Mouse (Mus musculus) embryonic facial prominence, embryonic 13.5 days (tissue): ENCODE results near the gene Fam229b. TPM values are rescaled to one million over a fixed set of nuclear protein-coding genes. Genes with fewer than 3 reads are reported as not detected.

ENCODE experiments used
- ATAC-seq: fragments of 200-750 bp; cut with Nextera tagmentation; 2 replicates; pipeline ENCODE4 v1.8.0; 2017; ENCODE audit warnings: low read depth; ENCODE audit not compliant: insufficient number of reproducible peaks, insufficient read depth, low FRiP score, low TSS enrichment
- H3K27ac ChIP-seq: fragments of 300-500 bp; sonication (generic); 2 replicates; pipeline ENCODE4 v1.5.1; 2015; ENCODE audit warnings: moderate library complexity, mild to moderate bottlenecking, inconsistent platforms
- H3K27me3 ChIP-seq: fragments of 300-500 bp; sonication (generic); 2 replicates; pipeline ENCODE4 v1.6.1; 2015; ENCODE audit warnings: mild to moderate bottlenecking, inconsistent platforms
- H3K36me3 ChIP-seq: fragments of 300-500 bp; sonication (generic); 2 replicates; pipeline ENCODE4 v1.6.1; 2015; ENCODE audit warnings: mild to moderate bottlenecking, inconsistent platforms
- H3K4me1 ChIP-seq: fragments of 300-500 bp; sonication (generic); 2 replicates; pipeline ENCODE4 v1.6.1; 2015; ENCODE audit warnings: inconsistent platforms
- H3K4me2 ChIP-seq: fragments of 300-500 bp; sonication (generic); 2 replicates; pipeline ENCODE4 v1.6.1; 2015; ENCODE audit warnings: moderate library complexity, mild to moderate bottlenecking, inconsistent platforms
- H3K4me3 ChIP-seq: fragments of 300-500 bp; sonication (generic); 2 replicates; pipeline ENCODE4 v1.5.1; 2015; ENCODE audit warnings: mild to moderate bottlenecking, inconsistent platforms
- H3K9ac ChIP-seq: fragments of 300-500 bp; sonication (generic); 2 replicates; pipeline ENCODE4 v1.6.1; 2015; ENCODE audit warnings: mild to moderate bottlenecking, inconsistent platforms
- H3K9me3 ChIP-seq: fragments of 300-500 bp; sonication (generic); 2 replicates; pipeline ENCODE4 v1.6.1; 2016; ENCODE audit warnings: inconsistent platforms
- WGBS: fragments of 180-500 bp; shearing (Covaris S2); methylation state at CpG from one replicate; pipeline ENCODE4 v1.1.7; 2015; ENCODE audit warnings: mixed read lengths; 5-methylcytosine and 5-hydroxymethylcytosine counted together
- polyA plus RNA-seq: library from polyadenylated mRNA; unstranded; fragments of >200 nt; fragmentation: Nextera tagmentation; extraction: Ambion mirVana; gene quantifications from 2 replicates; pipeline ENCODE4 v1.2.1, GENCODE M21; 2015

Gene Fam229b
- polyA plus RNA-seq: 15.1 and 18.7 TPM in 2 replicates

GRCm38 (mm10) chr10:39133462-39134310 is at the start of gene Fam229b, which contains the start of gene Tube1:
TSS of gene Fam229b (minus strand) at chr10:39133914.
TSS of gene Tube1 (plus strand) at chr10:39133976.
- Histone ChIP-seq H3K36me3 (peaks cover 16% of the 10 kb centered on the region), H3K4me3 (peak within 1 kb of the TSS; percentile 78), H3K4me1 (peaks cover 19% of the 10 kb centered on the region), H3K4me2 (peak within 1 kb of the TSS; percentile 82), H3K9me3 (no peaks in the 10 kb centered on the region), H3K27me3 (no peaks in the 10 kb centered on the region), H3K9ac (peak within 1 kb of the TSS; percentile 84), H3K27ac (peak within 1 kb of the TSS; percentile 23; the same call in 1 of the 2 replicates)
- WGBS: 4% methylated on average over 47 of the region's 47 CpGs
- ATAC-seq: peak; percentile 78

GRCm38 (mm10) chr10:39176981-39177380 is 43.3 kb upstream of the Fam229b start:
- peaks cover 26% of the 10 kb centered on the region for H3K4me1 ChIP-seq

GRCm38 (mm10) chr10:39173077-39173476 is 39.4 kb upstream of the Fam229b start:
- no peak for ATAC-seq
- Histone ChIP-seq H3K4me3 (peak overlapping the region; percentile 7; the same call in 1 of the 2 replicates), H3K9ac (0 out of 2 replicates have a peak overlapping the region, but pooled peaks have one; percentile 27), H3K9me3 (no peaks in the 10 kb centered on the region), H3K36me3 (no peaks in the 10 kb centered on the region), H3K27me3 (no peaks in the 10 kb centered on the region), H3K27ac (peak overlapping the region; percentile 56; the same call in 1 of the 2 replicates), H3K4me2 (peak overlapping the region; percentile 63), H3K4me1 (peaks cover 46% of the 10 kb centered on the region)
- WGBS: 25% methylated on average over 13 of the region's 13 CpGs

More at GRCm38 (mm10) chr10:39176981-39177380, 43.3 kb upstream of the Fam229b start:
- ATAC-seq: no peak
- Histone ChIP-seq H3K9ac (no peak overlapping the region), H3K9me3 (no peaks in the 10 kb centered on the region), H3K27me3 (no peaks in the 10 kb centered on the region), H3K36me3 (no peaks in the 10 kb centered on the region), H3K27ac (no peak overlapping the region), H3K4me2 (no peak overlapping the region), H3K4me3 (no peak overlapping the region)
- WGBS: 75% methylated on average over 5 of the region's 5 CpGs

GRCm38 (mm10) chr10:39172540-39172931 is 38.8 kb upstream of the Fam229b start:
- Histone ChIP-seq H3K4me3 (no peak overlapping the region), H3K27me3 (no peaks in the 10 kb centered on the region), H3K27ac (peak overlapping the region; percentile 80), H3K4me2 (peak overlapping the region; percentile 63), H3K36me3 (no peaks in the 10 kb centered on the region), H3K4me1 (peaks cover 46% of the 10 kb centered on the region), H3K9me3 (no peaks in the 10 kb centered on the region), H3K9ac (no peak overlapping the region)
- ATAC-seq: no peak
- 72% methylated on average over 6 of the region's 6 CpGs for WGBS

GRCm38 (mm10) chr10:39171603-39172539 is 38.2 kb upstream of the Fam229b start:
- 14% methylated on average over 26 of the region's 26 CpGs for WGBS
- H3K27ac ChIP-seq: peak overlapping the region; percentile 80
- H3K4me1 ChIP-seq: peaks cover 46% of the 10 kb centered on the region
- peak overlapping the region; percentile 44; the same call in 1 of the 2 replicates for H3K9ac ChIP-seq
- no peaks in the 10 kb centered on the region for H3K36me3 ChIP-seq
- no peaks in the 10 kb centered on the region for H3K9me3 ChIP-seq
- H3K27me3 ChIP-seq: no peaks in the 10 kb centered on the region
- peak overlapping the region; percentile 63 for H3K4me2 ChIP-seq
- H3K4me3 ChIP-seq: peak overlapping the region; percentile 42
- peak; percentile 52 for ATAC-seq

- Histone ChIP-seq H3K27ac (peak overlapping the region; percentile 80), H3K4me1 (peaks cover 52% of the 10 kb centered on the region), H3K4me2 (peak overlapping the region; percentile 63), H3K9ac (peak overlapping the region; percentile 44; the same call in 1 of the 2 replicates), H3K27me3 (no peaks in the 10 kb centered on the region), H3K9me3 (no peaks in the 10 kb centered on the region), H3K4me3 (peak overlapping the region; percentile 42), H3K36me3 (no peaks in the 10 kb centered on the region)
- ATAC-seq: peak; percentile 84
- under 1% methylated on average over 19 of the region's 19 CpGs for WGBS
These were observed 37.4 kb upstream of the Fam229b start for GRCm38 (mm10) chr10:39171134-39171533.

GRCm38 (mm10) chr10:39170706-39171105 is 37.0 kb upstream of the Fam229b start:
- peaks cover 54% of the 10 kb centered on the region for H3K4me1 ChIP-seq
- H3K36me3 ChIP-seq: no peaks in the 10 kb centered on the region
- H3K4me2 ChIP-seq: peak overlapping the region; percentile 63
- no peak overlapping the region for H3K27ac ChIP-seq
- H3K9me3 ChIP-seq: no peaks in the 10 kb centered on the region
- H3K9ac ChIP-seq: no peak overlapping the region
- WGBS: 6% methylated on average over 6 of the region's 6 CpGs
- H3K27me3 ChIP-seq: no peaks in the 10 kb centered on the region
- peak overlapping the region; percentile 42; the same call in 1 of the 2 replicates for H3K4me3 ChIP-seq
- ATAC-seq: no peak

GRCm38 (mm10) chr10:39170181-39170580 is 36.5 kb upstream of the Fam229b start:
- no peaks in the 10 kb centered on the region for H3K9me3 ChIP-seq
- ATAC-seq: no peak
- no peaks in the 10 kb centered on the region for H3K27me3 ChIP-seq
- H3K9ac ChIP-seq: no peak overlapping the region
- peak overlapping the region; percentile 78 for H3K27ac ChIP-seq
- peak overlapping the region; percentile 12; the same call in 1 of the 2 replicates for H3K4me3 ChIP-seq
- no peaks in the 10 kb centered on the region for H3K36me3 ChIP-seq
- WGBS: 3% methylated on average over 8 of the region's 8 CpGs
- H3K4me2 ChIP-seq: peak overlapping the region; percentile 63
- H3K4me1 ChIP-seq: peaks cover 59% of the 10 kb centered on the region

- Histone ChIP-seq H3K27ac (peak overlapping the region; percentile 78), H3K4me3 (peak overlapping the region; percentile 12; the same call in 1 of the 2 replicates)
- peak; percentile 53; the same call in 1 of the 2 replicates for ATAC-seq
These were observed 35.9 kb upstream of the Fam229b start for GRCm38 (mm10) chr10:39169642-39170041.

GRCm38 (mm10) chr10:39167611-39168010 is 33.9 kb upstream of the Fam229b start:
- no peak overlapping the region for H3K27ac ChIP-seq
- H3K4me2 ChIP-seq: no peak overlapping the region
- peaks cover 48% of the 10 kb centered on the region for H3K4me1 ChIP-seq
- H3K9me3 ChIP-seq: 0 out of 2 replicates have a peak, but pooled peaks cover 5% of the 10 kb centered on the region
- no peak overlapping the region for H3K9ac ChIP-seq
- no peaks in the 10 kb centered on the region for H3K36me3 ChIP-seq
- no peak for ATAC-seq
- 62% methylated on average over 11 of the region's 11 CpGs for WGBS
- no peaks in the 10 kb centered on the region for H3K27me3 ChIP-seq
- H3K4me3 ChIP-seq: no peak overlapping the region

More at GRCm38 (mm10) chr10:39169642-39170041, 35.9 kb upstream of the Fam229b start:
- Histone ChIP-seq H3K36me3 (no peaks in the 10 kb centered on the region), H3K4me2 (peak overlapping the region; percentile 63), H3K9ac (no peak overlapping the region), H3K4me1 (peaks cover 56% of the 10 kb centered on the region), H3K27me3 (no peaks in the 10 kb centered on the region), H3K9me3 (0 out of 2 replicates have a peak, but pooled peaks cover 3% of the 10 kb centered on the region)
- WGBS: 21% methylated on average over 9 of the region's 9 CpGs
